In genomic region chr5:123103556-123103955, GRCm38 (mm10) we compare ENCODE assay signal across 17 mouse cellular contexts. TPM values are rescaled to one million over a fixed set of nuclear protein-coding genes. Genes with fewer than 3 reads are reported as not detected.
A peak's percentile ranks its signal among the peaks of the same experiment; 100 is the strongest.
DNase-seq lines count a peak whose midpoint lies in the region; ATAC-seq lines count a peak whose summit lies in the region.
"Had no signal": no experiment of that assay in that cellular context is flagged by ENCODE, and none has a peak within 500 bp of the region (broad histone marks: within the 10 kb centered on the region; RNA-seq: fewer than 3 reads in every experiment).

No protein-coding gene starts in this region.

- no peaks in the 10 kb centered on the region for H3K9me3 ChIP-seq in heart, embryonic 15.5 days (replicated peaks)
- no peaks in the 10 kb centered on the region for H3K9me3 ChIP-seq in embryonic facial prominence, embryonic 13.5 days
- H3K9me3 ChIP-seq in midbrain, embryonic 11.5 days (ENCODE audit: control insufficient read depth, low read length), result no peaks in the 10 kb centered on the region
- no peaks in the 10 kb centered on the region for H3K9me3 ChIP-seq in hindbrain, embryonic 16.5 days (ENCODE audit: control insufficient read depth, low read length)
- H3K9me3 ChIP-seq: embryonic facial prominence, embryonic 12.5 days; forebrain, embryonic 12.5 days; hindbrain, embryonic 10.5 days; midbrain, embryonic 12.5 days had no signal

- H3K9ac ChIP-seq in heart, embryonic 15.5 days, result no peak overlapping the region
- H3K9ac ChIP-seq in embryonic facial prominence, embryonic 13.5 days, result 0 out of 2 replicates have a peak overlapping the region, but pooled peaks have one; percentile 32
- H3K9ac ChIP-seq in midbrain, embryonic 11.5 days (ENCODE audit: low read length), result no peak overlapping the region
- H3K9ac ChIP-seq in hindbrain, embryonic 16.5 days (ENCODE audit: low read depth, low read length), result no peak overlapping the region
- H3K9ac ChIP-seq: embryonic facial prominence, embryonic 12.5 days; forebrain, embryonic 12.5 days; liver, embryonic 14.5 days; midbrain, embryonic 12.5 days had no signal

- 44% methylated on average over 8 of the region's 8 CpGs for WGBS in heart, embryonic 15.5 days
- WGBS in embryonic facial prominence, embryonic 13.5 days, result 65% methylated on average over 8 of the region's 8 CpGs
- WGBS in midbrain, embryonic 11.5 days, result 83% methylated on average over 8 of the region's 8 CpGs
- 80% methylated on average over 8 of the region's 8 CpGs for WGBS in hindbrain, embryonic 16.5 days

- no peak for ATAC-seq in heart, embryonic 15.5 days (replicated peaks; ENCODE audit: insufficient number of reproducible peaks, insufficient read depth, low FRiP score, low read depth)
- ATAC-seq in embryonic facial prominence, embryonic 13.5 days (ENCODE audit: insufficient number of reproducible peaks, insufficient read depth, low FRiP score, low TSS enrichment, low read depth), result no peak
- ATAC-seq in midbrain, embryonic 11.5 days (ENCODE audit: low FRiP score), result no peak
- no peak for ATAC-seq in hindbrain, embryonic 16.5 days

- no peak for DNase-seq in heart, adult 8-10 months (ENCODE audit: low spot score)
- peak; percentile 93 for DNase-seq in adipocyte (ENCODE audit: low spot score)
- peak; percentile 83 for DNase-seq in kidney, postnatal 14 days
- no peak for DNase-seq in midbrain, embryonic 11.5 days (ENCODE audit: low spot score, missing footprints)
- no peak for DNase-seq in urinary bladder, postnatal 4 days (ENCODE audit: low spot score in 2 of 2)
- DNase-seq: cerebellum, postnatal 14 days had no signal

- no peaks in the 10 kb centered on the region; the same call in 1 of the 2 replicates for H3K36me3 ChIP-seq in heart, embryonic 15.5 days
- H3K36me3 ChIP-seq in embryonic facial prominence, embryonic 13.5 days, result peaks cover 12% of the 10 kb centered on the region
- no peaks in the 10 kb centered on the region for H3K36me3 ChIP-seq in midbrain, embryonic 11.5 days (ENCODE audit: control insufficient read depth, insufficient read depth, low read length)
- H3K36me3 ChIP-seq in hindbrain, embryonic 16.5 days (ENCODE audit: control insufficient read depth, insufficient read depth, low read length), result no peaks in the 10 kb centered on the region
- H3K36me3 ChIP-seq: forebrain, embryonic 12.5 days; midbrain, embryonic 12.5 days had no signal

- peaks cover 27% of the 10 kb centered on the region for H3K4me1 ChIP-seq in heart, embryonic 15.5 days (replicated peaks)
- peaks cover 11% of the 10 kb centered on the region for H3K4me1 ChIP-seq in embryonic facial prominence, embryonic 13.5 days
- H3K4me1 ChIP-seq in midbrain, embryonic 11.5 days (ENCODE audit: control insufficient read depth, insufficient read depth, low read length), result no peaks in the 10 kb centered on the region
- H3K4me1 ChIP-seq in hindbrain, embryonic 16.5 days (ENCODE audit: control insufficient read depth, insufficient read depth, low read depth, low read length), result no peaks in the 10 kb centered on the region
- H3K4me1 ChIP-seq: embryonic facial prominence, embryonic 12.5 days; forebrain, embryonic 12.5 days; midbrain, embryonic 12.5 days had no signal

- H3K27ac ChIP-seq in heart, embryonic 15.5 days, result peak overlapping the region; percentile 2; the same call in 1 of the 2 replicates
- no peak overlapping the region for H3K27ac ChIP-seq in embryonic facial prominence, embryonic 13.5 days
- no peak overlapping the region for H3K27ac ChIP-seq in midbrain, embryonic 11.5 days (ENCODE audit: low read depth, low read length)
- no peak overlapping the region for H3K27ac ChIP-seq in hindbrain, embryonic 16.5 days (ENCODE audit: low read depth, low read length)
- H3K27ac ChIP-seq: embryonic facial prominence, embryonic 12.5 days; forebrain, embryonic 12.5 days; hindbrain, embryonic 10.5 days; liver, embryonic 14.5 days; midbrain, embryonic 12.5 days had no signal

- no peak overlapping the region for H3K4me2 ChIP-seq in heart, embryonic 15.5 days
- no peak overlapping the region for H3K4me2 ChIP-seq in embryonic facial prominence, embryonic 13.5 days
- H3K4me2 ChIP-seq in midbrain, embryonic 11.5 days, result no peak overlapping the region
- H3K4me2 ChIP-seq in hindbrain, embryonic 16.5 days (ENCODE audit: low read length), result no peak overlapping the region
- H3K4me2 ChIP-seq: embryonic facial prominence, embryonic 12.5 days; forebrain, embryonic 12.5 days; midbrain, embryonic 12.5 days had no signal

- no peak overlapping the region for H3K4me3 ChIP-seq in heart, embryonic 15.5 days
- no peak overlapping the region for H3K4me3 ChIP-seq in embryonic facial prominence, embryonic 13.5 days
- H3K4me3 ChIP-seq in midbrain, embryonic 11.5 days (ENCODE audit: low read depth, low read length), result no peak overlapping the region
- H3K4me3 ChIP-seq in hindbrain, embryonic 16.5 days (ENCODE audit: low read length), result no peak overlapping the region
- H3K4me3 ChIP-seq: embryonic facial prominence, embryonic 12.5 days; forebrain, embryonic 12.5 days; hindbrain, embryonic 10.5 days; midbrain, embryonic 12.5 days had no signal

- no peaks in the 10 kb centered on the region for H3K27me3 ChIP-seq in heart, embryonic 15.5 days
- no peaks in the 10 kb centered on the region for H3K27me3 ChIP-seq in embryonic facial prominence, embryonic 13.5 days
- H3K27me3 ChIP-seq in midbrain, embryonic 11.5 days (ENCODE audit: control insufficient read depth, insufficient read depth, low read length), result no peaks in the 10 kb centered on the region
- no peaks in the 10 kb centered on the region for H3K27me3 ChIP-seq in hindbrain, embryonic 16.5 days (replicated peaks; ENCODE audit: control insufficient read depth, insufficient read depth, low read length)
- H3K27me3 ChIP-seq: embryonic facial prominence, embryonic 12.5 days; forebrain, embryonic 12.5 days; midbrain, embryonic 12.5 days had no signal

RNA-seq across cellular contexts. Expression of gene Rhof, which starts 28.9 kb away (rescaled TPM):
- polyA plus RNA-seq in heart, embryonic 15.5 days (2015; fragmentation: Nextera tagmentation; extraction: Ambion mirVana), result 1.5 and 3.1 TPM in 2 replicates
- total RNA-seq in heart, adult 8-10 months (2022), result 1 to 10 TPM in 1 of 4 experiments, under 1 TPM in 3; 0.38 to 1.7 (median 0.68) TPM
- 5.6 and 6.6 TPM in 2 replicates for polyA plus RNA-seq in embryonic facial prominence, embryonic 13.5 days (2015; fragmentation: Nextera tagmentation; extraction: Ambion mirVana)
- polyA plus RNA-seq in midbrain, embryonic 11.5 days (2014; fragmentation: Nextera tagmentation; extraction: Ambion mirVana), result 1.6 TPM in 2 replicates
- 26.6 and 29.7 TPM in 2 replicates for polyA plus RNA-seq in hindbrain, embryonic 16.5 days (2015; fragmentation: Nextera tagmentation; extraction: Ambion mirVana)

RNA-seq across cellular contexts. Expression of gene Tmem120b, which starts 35.3 kb away (rescaled TPM):
- polyA plus RNA-seq in heart, embryonic 15.5 days (2015; fragmentation: Nextera tagmentation; extraction: Ambion mirVana), result 11.3 and 13.0 TPM in 2 replicates
- total RNA-seq in heart, adult 8-10 months (2022), result 10 to 100 TPM in 1 of 4 experiments, 1 to 10 TPM in 3; 7.7 to 10.7 (median 8.4) TPM
- 14.4 and 15.8 TPM in 2 replicates for polyA plus RNA-seq in embryonic facial prominence, embryonic 13.5 days (2015; fragmentation: Nextera tagmentation; extraction: Ambion mirVana)
- 7.6 and 7.9 TPM in 2 replicates for polyA plus RNA-seq in midbrain, embryonic 11.5 days (2014; fragmentation: Nextera tagmentation; extraction: Ambion mirVana)
- polyA plus RNA-seq in hindbrain, embryonic 16.5 days (2015; fragmentation: Nextera tagmentation; extraction: Ambion mirVana), result 17.3 and 19.8 TPM in 2 replicates

RNA-seq across cellular contexts. Expression of gene Setd1b, which starts 38.4 kb away (rescaled TPM):
- 6.0 and 6.9 TPM in 2 replicates for polyA plus RNA-seq in heart, embryonic 15.5 days (2015; fragmentation: Nextera tagmentation; extraction: Ambion mirVana)
- 10 to 100 TPM; 14.3 to 21.5 (median 18.2) TPM for total RNA-seq in heart, adult 8-10 months (2022)
- 12.3 and 13.0 TPM in 2 replicates for polyA plus RNA-seq in embryonic facial prominence, embryonic 13.5 days (2015; fragmentation: Nextera tagmentation; extraction: Ambion mirVana)
- 9.8 and 10.0 TPM in 2 replicates for polyA plus RNA-seq in midbrain, embryonic 11.5 days (2014; fragmentation: Nextera tagmentation; extraction: Ambion mirVana)
- polyA plus RNA-seq in hindbrain, embryonic 16.5 days (2015; fragmentation: Nextera tagmentation; extraction: Ambion mirVana), result 9.5 and 9.8 TPM in 2 replicates

RNA-seq across cellular contexts. Expression of gene Morn3, which starts 56.7 kb away (rescaled TPM):
- polyA plus RNA-seq in heart, embryonic 15.5 days (2015; fragmentation: Nextera tagmentation; extraction: Ambion mirVana), result not detected in 2 replicates
- total RNA-seq in heart, adult 8-10 months (2022), result not detected
- not detected in 2 replicates for polyA plus RNA-seq in embryonic facial prominence, embryonic 13.5 days (2015; fragmentation: Nextera tagmentation; extraction: Ambion mirVana)
- not detected in 2 replicates for polyA plus RNA-seq in midbrain, embryonic 11.5 days (2014; fragmentation: Nextera tagmentation; extraction: Ambion mirVana)
- polyA plus RNA-seq in hindbrain, embryonic 16.5 days (2015; fragmentation: Nextera tagmentation; extraction: Ambion mirVana), result 0.47 and 0.81 TPM in 2 replicates
- total RNA-seq: gastrocnemius, adult 8-10 months; left cerebral cortex, postnatal 10 days had no signal
- polyA plus RNA-seq: embryonic facial prominence, embryonic 12.5 days; liver, embryonic 14.5 days; midbrain, embryonic 12.5 days; urinary bladder, adult 2 months had no signal

Comparison
In these comparisons a context has a peak if more than half of its experiments do, and no peak if none do; other contexts are left out.
1. DNase-seq: peak in adipocyte (single experiment) and kidney, postnatal 14 days (single experiment); none in heart, adult 8-10 months (single experiment), midbrain, embryonic 11.5 days (single experiment) and urinary bladder, postnatal 4 days (0 of 2).